Mouse (Mus musculus): ENCODE measurements around the gene Ankrd66.
"Not testable (repeated sequence)": the region's sequence is repeated elsewhere in the genome, so short reads cannot be mapped to it uniquely, and the experiment has no call there.

Ankrd66 gene

GRCm38 (mm10) chr17:43543539-43543938 lies at the start of gene Ankrd66:
TSS of gene Ankrd66 (minus strand) at chr17:43543639.
- no peak for DNase-seq

GRCm38 (mm10) chr17:43592296-43593291 lies 49.2 kb upstream of the Ankrd66 start:
- peak; percentile 30 to 31 for DNase-seq

DNA sequence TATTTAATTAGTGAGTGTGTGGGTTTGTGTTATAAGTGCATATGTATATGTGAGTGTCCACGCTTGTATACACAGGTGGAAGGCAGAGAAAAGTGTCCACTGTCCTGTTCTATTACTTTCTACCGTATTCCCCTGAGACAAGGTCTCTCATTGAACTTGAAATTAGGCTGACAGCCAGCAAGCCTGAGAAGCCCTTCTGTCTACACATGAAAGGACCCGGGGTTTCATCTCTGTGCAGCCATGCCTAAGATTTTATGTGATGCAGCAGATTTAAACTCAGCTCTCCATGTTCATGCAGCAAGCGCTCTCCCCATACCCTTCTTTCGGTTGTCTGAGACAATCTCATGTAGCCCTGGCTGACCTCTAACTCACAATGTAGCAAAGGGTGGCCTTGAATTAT lies 47.1 kb upstream of the Ankrd66 start:
- DNase-seq: no peak

DNA sequence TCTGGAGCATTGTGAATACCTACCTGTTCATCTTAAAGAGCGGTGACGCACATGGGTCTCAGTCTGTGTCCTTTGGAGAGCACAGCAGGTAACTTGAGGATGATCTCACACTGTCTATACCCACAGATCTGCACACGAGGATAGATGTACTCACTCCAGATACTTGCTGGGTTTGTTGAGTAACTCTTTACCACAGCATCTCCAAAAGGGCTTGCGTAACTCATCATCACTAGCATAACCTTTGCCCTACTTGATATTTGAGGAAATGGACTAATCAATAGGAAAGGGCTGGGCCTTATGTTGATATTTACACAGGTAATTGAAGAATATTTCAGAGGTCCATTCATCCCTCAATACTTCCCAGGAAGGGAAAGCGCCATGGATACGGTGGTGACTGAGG lies 46.3 kb upstream of the Ankrd66 start:
- DNase-seq: no peak

DNA sequence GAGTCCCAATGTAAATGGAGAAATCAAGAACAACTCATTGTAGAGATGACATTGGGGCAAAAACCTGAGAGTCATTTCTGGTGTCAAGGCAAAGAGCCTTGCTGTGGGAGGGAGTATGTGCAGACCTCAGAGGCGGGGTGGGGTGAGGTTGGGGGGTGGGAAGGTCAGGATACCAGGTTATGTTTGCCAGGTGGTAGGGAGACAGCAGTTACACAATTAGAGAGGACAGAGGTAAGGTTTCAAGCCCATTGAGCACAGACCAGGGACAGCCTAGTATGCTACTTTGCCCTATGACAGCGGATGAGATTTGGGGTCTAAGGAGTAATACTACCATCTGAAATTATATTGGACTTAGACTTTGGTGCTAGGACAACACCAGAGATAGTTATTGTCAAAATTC lies 43.8 kb upstream of the Ankrd66 start:
- no peak for DNase-seq

GRCm38 (mm10) chr17:43584771-43585170 lies 41.3 kb upstream of the Ankrd66 start:
- DNase-seq: no peak

DNA sequence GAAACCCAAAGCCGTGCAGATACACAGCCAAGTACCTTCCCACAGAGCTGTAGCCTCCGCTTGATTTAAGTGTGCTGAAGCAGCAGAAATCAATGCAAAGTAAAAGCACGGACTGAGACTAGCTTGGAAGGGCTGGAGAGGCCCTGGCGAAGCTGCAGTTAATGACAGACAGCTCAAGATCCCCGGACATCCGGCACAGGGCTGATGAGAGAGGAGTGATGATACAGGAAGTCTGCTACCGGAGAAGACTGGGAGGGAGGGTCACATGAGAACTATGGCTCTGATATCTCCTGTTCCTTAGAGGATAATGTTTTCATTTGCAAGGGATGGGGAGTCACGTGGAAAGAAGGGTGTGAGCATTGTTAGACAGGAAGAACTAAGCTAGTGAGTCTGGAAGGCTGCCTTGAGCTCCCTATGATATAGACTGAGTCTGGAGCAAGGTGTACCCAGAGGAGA lies 37.6 kb upstream of the Ankrd66 start:
- no peak for DNase-seq

DNA sequence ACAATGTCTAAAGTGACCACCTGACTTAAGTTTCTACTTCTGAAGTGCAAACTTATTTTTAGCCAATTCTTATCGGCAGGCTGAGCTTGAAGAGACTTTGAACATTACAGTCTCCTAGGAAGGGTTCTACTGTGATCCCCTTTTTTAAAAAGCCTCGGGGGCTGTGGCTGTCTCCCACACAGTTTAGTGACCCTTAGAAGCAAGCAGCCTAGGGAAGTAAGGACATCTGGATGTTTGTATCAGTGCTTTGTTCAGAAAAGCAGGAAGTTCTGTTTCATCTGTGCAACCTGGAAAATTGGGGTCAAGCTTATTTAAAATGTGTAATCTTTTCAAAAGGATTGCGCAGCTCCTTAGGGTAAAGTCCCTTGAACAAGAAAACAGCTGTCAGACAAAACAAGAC lies 37.0 kb upstream of the Ankrd66 start:
- DNase-seq: no peak

GRCm38 (mm10) chr17:43573624-43574073 lies 30.2 kb upstream of the Ankrd66 start:
- DNase-seq: no peak

GRCm38 (mm10) chr17:43569287-43569686 lies 25.8 kb upstream of the Ankrd66 start:
- no peak for DNase-seq

- DNase-seq: peak; percentile 49 to 52
Measured at GRCm38 (mm10) chr17:43567992-43568888, 24.8 kb upstream of the Ankrd66 start, which contains the start of gene Pla2g7. TSS of gene Pla2g7 (plus strand) at chr17:43568098.

DNA sequence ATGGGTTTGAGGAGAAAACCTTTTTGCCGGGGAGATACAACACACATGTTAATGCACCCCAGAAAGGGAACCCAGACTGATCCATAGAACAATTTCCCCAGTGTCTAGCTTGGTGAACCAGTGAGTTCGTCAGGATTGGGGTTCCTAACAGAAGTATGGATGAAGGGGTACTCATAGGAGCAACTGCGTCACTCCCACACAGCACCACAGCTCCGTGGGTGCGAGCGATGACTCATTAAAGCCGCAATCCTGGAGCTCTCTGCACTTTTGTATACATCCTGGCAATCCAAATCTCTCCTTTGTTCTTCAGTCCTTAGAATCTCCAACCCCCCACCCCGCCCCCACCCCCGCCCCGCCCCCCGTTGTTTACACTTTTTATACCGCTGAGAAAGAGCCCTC lies 24.2 kb upstream of the Ankrd66 start:
- DNase-seq: no peak

DNA sequence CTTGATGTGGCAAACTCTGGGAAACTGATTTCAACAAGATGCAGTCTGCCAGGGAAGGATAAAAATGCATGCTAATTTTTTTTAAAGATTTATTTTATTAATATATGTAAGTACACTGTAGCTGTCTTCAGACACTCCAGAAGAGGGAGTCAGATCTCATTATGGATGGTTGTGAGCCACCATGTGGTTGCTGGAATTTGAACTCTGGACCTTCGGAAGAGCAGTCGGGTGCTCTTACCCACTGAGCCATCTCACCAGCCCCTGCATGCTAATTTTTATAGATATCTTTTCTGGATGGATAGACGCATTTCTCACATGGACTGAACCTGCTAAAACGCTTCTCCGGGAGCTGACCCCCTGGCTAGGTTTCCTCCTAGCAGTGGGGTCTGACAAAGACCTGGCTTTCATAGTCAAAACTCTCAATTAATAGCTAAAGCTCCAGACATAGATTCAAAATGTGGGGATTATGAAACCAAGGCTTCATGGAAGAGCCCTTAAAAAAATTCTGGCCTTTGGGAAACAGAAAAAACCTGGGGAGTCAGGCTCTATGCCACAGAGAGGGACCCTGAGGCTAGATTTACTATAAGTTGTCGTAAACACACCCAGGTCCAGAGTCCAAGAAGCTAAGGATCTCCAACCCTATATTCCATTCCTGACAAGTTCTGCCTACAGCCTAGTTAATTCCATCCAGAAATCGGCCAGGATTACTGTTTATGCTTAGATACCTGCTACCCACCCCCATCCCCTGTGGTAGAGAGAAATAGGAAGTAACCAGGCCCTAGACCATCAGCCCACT lies 20.0 kb upstream of the Ankrd66 start:
- DNase-seq: no peak

GRCm38 (mm10) chr17:43558678-43559077 lies 15.2 kb upstream of the Ankrd66 start:
- DNase-seq: no peak

GRCm38 (mm10) chr17:43557541-43558090 lies 14.2 kb upstream of the Ankrd66 start:
- peak; percentile 43 to 44 for DNase-seq

GRCm38 (mm10) chr17:43557104-43557503 lies 13.7 kb upstream of the Ankrd66 start:
- no peak for DNase-seq

DNA sequence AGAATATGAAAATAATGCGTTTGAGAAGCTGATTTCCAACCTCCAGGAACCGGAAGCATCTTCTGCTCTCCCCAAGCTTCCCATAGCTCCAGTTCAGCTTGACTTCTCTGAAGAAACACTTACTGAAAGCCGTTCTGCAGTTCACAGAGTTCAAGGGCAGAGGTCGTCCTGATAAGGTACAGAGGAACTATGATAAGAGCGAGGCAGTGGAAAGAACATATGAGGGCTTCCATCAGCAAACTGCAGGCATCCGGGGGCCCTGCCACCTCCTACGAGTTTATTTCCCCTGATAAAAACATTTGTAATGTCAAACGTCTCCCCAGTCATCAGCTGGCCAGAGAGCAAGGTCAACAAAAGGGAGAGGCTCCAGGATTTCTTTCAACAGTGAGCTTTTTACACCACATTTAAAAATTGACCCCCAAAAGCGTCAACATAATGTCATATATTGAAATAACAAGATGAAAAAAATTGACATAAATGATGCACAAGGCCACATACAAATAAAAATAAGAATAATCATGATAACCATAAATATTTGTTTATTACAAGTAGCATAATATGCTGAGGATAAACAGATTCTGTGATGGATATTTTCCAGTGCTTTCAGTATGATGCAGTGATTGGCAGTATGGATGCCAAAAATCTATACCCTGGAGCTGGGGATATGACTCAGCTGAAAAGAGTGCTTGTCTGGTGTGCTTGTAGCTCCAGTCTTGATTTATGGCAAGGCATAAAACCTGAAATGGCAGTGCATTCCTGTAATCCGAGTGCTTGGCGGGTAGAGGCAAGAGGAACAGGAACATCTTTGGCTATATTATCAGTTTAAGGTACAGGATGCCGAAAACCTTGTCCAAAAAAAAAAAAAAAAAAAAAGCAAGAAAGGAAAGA lies 11.3 kb upstream of the Ankrd66 start:
- no peak for DNase-seq

DNA sequence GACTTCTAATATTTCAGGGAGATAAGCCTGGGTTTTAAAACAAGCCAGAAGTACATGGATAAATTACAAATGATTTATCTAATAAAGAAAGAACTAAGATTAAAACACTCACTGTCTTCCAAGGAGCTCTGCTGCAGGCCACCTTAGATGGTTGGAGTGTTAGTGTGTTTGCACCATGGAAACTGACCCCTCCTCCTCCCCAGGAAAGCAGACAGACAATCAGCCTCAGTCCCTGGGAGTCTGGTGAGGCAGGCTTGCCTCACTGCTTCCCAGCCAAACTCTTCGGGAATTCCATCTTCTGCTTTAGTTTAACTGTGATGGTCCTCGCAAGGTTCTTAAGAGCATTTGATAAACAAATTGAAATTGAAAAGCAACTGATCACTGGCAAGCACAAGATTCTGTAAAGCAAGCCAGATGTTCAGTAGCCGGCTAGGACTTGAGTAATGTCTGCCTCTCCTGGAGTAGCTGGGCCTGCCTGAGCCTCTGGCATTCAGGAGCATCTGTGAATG lies 7.7 kb upstream of the Ankrd66 start:
- no peak for DNase-seq

- DNase-seq: no peak
Measured at GRCm38 (mm10) chr17:43544040-43544439, 601 bp upstream of the Ankrd66 start.

DNA sequence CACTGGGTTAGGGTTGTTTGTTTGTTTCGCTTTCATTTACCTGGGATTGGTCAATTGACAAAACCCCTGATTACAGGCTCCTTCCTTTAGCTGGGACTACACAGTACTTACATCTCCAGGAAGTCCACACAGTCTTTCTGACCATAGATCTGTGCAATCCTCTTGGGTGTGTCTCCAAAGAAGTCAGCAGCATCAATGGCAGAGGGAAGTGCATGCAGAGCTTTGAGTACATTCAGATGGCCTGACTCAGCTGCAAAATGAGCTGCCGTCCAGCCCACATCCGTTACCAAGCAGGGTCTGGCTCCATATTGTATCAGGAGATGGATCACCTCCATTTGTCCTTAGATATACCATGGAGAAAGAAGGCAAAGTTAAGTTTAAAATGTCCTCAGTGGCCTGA lies 4.7 kb downstream of the Ankrd66 start:
- no peak for DNase-seq

DNA sequence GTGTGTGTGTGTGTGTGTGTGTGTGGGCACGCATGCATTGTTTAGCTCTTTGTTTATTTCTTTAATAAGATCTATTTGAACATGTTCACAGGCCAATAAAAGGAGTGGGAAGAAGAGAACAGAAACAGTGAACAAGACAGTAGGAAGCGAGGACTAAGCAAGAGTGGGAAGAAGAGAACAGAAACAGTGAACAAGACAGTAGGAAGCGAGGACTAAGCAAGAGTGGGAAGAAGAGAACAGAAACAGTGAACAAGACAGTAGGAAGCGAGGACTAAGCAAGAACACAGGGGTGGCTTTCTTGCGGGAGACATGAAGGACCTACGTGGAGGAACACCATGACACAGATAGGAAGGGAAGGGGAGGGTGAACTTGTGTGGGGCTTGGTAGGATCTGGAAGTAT lies 6.6 kb downstream of the Ankrd66 start:
- DNase-seq: not testable (repeated sequence)

Measured in cerebellum, postnatal 14 days (tissue).